Mouse (Mus musculus) midbrain, postnatal 0 days (tissue): ENCODE measurements around the gene Slf2. TPM values are rescaled to one million over a fixed set of nuclear protein-coding genes. Genes with fewer than 3 reads are reported as not detected.

ENCODE experiments used
- ATAC-seq: fragments of 200-750 bp; cut with Nextera tagmentation; 2 replicates; pipeline ENCODE4 v1.8.0; 2017; ENCODE audit warnings: moderate number of reproducible peaks, mild to moderate bottlenecking, moderate TSS enrichment, moderate library complexity; ENCODE audit not compliant: low FRiP score
- DNase-seq: peaks from one replicate; pipeline ENCODE4 v3.0.0-alpha.2; 2015; ENCODE audit warnings: low spot score
- H3K27ac ChIP-seq: fragments of 300-500 bp; sonication (generic); 2 replicates; pipeline ENCODE4 v1.5.1; 2014; ENCODE audit warnings: low read depth, mild to moderate bottlenecking, low read length, mixed read lengths
- H3K27me3 ChIP-seq: fragments of 300-500 bp; sonication (generic); 2 replicates; pipeline ENCODE4 v1.6.1; 2014; ENCODE audit warnings: low read length, control low read depth, mixed read lengths; ENCODE audit not compliant: insufficient read depth
- H3K36me3 ChIP-seq: fragments of 300-500 bp; sonication (generic); 2 replicates; pipeline ENCODE4 v1.6.1; 2014; ENCODE audit warnings: low read length, control low read depth, mixed read lengths; ENCODE audit not compliant: insufficient read depth
- H3K4me1 ChIP-seq: fragments of 300-500 bp; sonication (generic); 2 replicates; pipeline ENCODE4 v1.6.1; 2014; ENCODE audit warnings: mild to moderate bottlenecking, control low read depth, antibody characterized with exemption, low read length, mixed read lengths; ENCODE audit not compliant: insufficient read depth
- H3K4me2 ChIP-seq: fragments of 300-500 bp; sonication (generic); 2 replicates; pipeline ENCODE4 v1.6.1; 2014; ENCODE audit warnings: low read depth, mild to moderate bottlenecking, low read length, mixed read lengths; ENCODE audit not compliant: poor library complexity, severe bottlenecking
- H3K4me3 ChIP-seq: fragments of 300-500 bp; sonication (generic); 2 replicates; pipeline ENCODE4 v1.5.1; 2014; ENCODE audit warnings: low read depth, mild to moderate bottlenecking, low read length, moderate library complexity
- H3K9ac ChIP-seq: fragments of 300-500 bp; sonication (generic); replicated peaks from 2 replicates; pipeline ENCODE4 v1.6.1; 2014; ENCODE audit warnings: mild to moderate bottlenecking, low read length, moderate library complexity, mixed read lengths; ENCODE audit not compliant: poor library complexity, severe bottlenecking
- H3K9me3 ChIP-seq: fragments of 300-500 bp; sonication (generic); 2 replicates; pipeline ENCODE4 v1.6.1; 2016; ENCODE audit warnings: low read length, control low read depth
- CTCF ChIP-seq: IDR thresholded peaks from 2 replicates; pipeline ENCODE4 v1.5.1; 2016; ENCODE audit warnings: antibody characterized with exemption, mild to moderate bottlenecking
- WGBS: fragments of 180-500 bp; shearing (Covaris S2); extraction: QIAGEN DNeasy Blood & Tissue Kit; methylation state at CpG from one replicate; pipeline ENCODE4 v1.1.7; 2014; 5-methylcytosine and 5-hydroxymethylcytosine counted together
- polyA plus RNA-seq: library from polyadenylated mRNA; unstranded; fragments of >200 nt; fragmentation: Nextera tagmentation; extraction: Ambion mirVana; gene quantifications from 2 replicates; pipeline ENCODE4 v1.2.1, GENCODE M21; 2015
- total RNA-seq: library from RNA; depleted of rRNA; stranded (reverse); fragments of >200 nt; gene quantifications from 2 replicates; pipeline ENCODE4 v1.2.3, GENCODE M21; 2014

Slf2 gene
- total and polyA plus RNA-seq, 2 experiments from 2014 or later, result 22.6 to 26.8 TPM

GRCm38 (mm10) chr19:45015518-45016281, 84.7 kb downstream of the Slf2 start:
- Histone ChIP-seq H3K27ac (peak overlapping the region; percentile 82), H3K36me3 (peaks cover 6% of the 10 kb centered on the region), H3K4me1 (peaks cover 15% of the 10 kb centered on the region), H3K4me3 (peak overlapping the region; percentile 72), H3K4me2 (peak overlapping the region; percentile 88), H3K27me3 (no peaks in the 10 kb centered on the region), H3K9me3 (no peaks in the 10 kb centered on the region), H3K9ac (peak overlapping the region; percentile 48)
- TF ChIP-seq CTCF, result no peak
- ATAC-seq, result no peak
- 2% methylated on average over 34 of the region's 34 CpGs for WGBS
- no peak for DNase-seq

GRCm38 (mm10) chr19:45016341-45017215, 85.6 kb downstream of the Slf2 start:
- Histone ChIP-seq H3K4me1 (peaks cover 15% of the 10 kb centered on the region), H3K4me3 (peak overlapping the region; percentile 72), H3K9ac (peak overlapping the region; percentile 69), H3K9me3 (no peaks in the 10 kb centered on the region), H3K27me3 (no peaks in the 10 kb centered on the region), H3K36me3 (peaks cover 2% of the 10 kb centered on the region; the same call in 1 of the 2 replicates), H3K4me2 (peak overlapping the region; percentile 88), H3K27ac (peak overlapping the region; percentile 82)
- WGBS, result 1% methylated on average over 16 of the region's 18 CpGs
- DNase-seq (peak; percentile 81), ATAC-seq (peak; percentile 26; the same call in 1 of the 2 replicates)
- no peak for TF ChIP-seq CTCF

GRCm38 (mm10) chr19:45017216-45017771, 86.3 kb downstream of the Slf2 start:
- 0% methylated on average over 14 of the region's 27 CpGs for WGBS
- DNase-seq (peak; percentile 92), ATAC-seq (peak; percentile 62)
- H3K9me3 ChIP-seq, result no peaks in the 10 kb centered on the region
- TF ChIP-seq CTCF, result peak; percentile 66
- peak overlapping the region; percentile 88 for H3K4me2 ChIP-seq
- peaks cover 15% of the 10 kb centered on the region for H3K4me1 ChIP-seq
- H3K9ac ChIP-seq, result peak overlapping the region; percentile 69
- peak overlapping the region; percentile 82 for H3K27ac ChIP-seq
- H3K36me3 ChIP-seq, result peaks cover under 1% of the 10 kb centered on the region; the same call in 1 of the 2 replicates
- H3K27me3 ChIP-seq, result no peaks in the 10 kb centered on the region
- peak overlapping the region; percentile 72 for H3K4me3 ChIP-seq

- Histone ChIP-seq H3K4me3 (peak overlapping the region; percentile 72), H3K36me3 (no peaks in the 10 kb centered on the region; the same call in 1 of the 2 replicates), H3K4me2 (peak overlapping the region; percentile 88), H3K9me3 (no peaks in the 10 kb centered on the region), H3K27ac (peak overlapping the region; percentile 82), H3K9ac (peak overlapping the region; percentile 69), H3K27me3 (no peaks in the 10 kb centered on the region), H3K4me1 (peaks cover 15% of the 10 kb centered on the region)
- DNase-seq (peak; percentile 80), ATAC-seq (peak; percentile 69)
- WGBS, result 0% methylated on average over 14 of the region's 48 CpGs
- TF ChIP-seq CTCF, result no peak
Observed at GRCm38 (mm10) chr19:45017909-45018308, 87.0 kb downstream of the Slf2 start.

- DNase-seq, result no peak
- no peaks in the 10 kb centered on the region for H3K9me3 ChIP-seq
- TF ChIP-seq CTCF, result no peak
- H3K4me1 ChIP-seq, result peaks cover 15% of the 10 kb centered on the region
- H3K36me3 ChIP-seq, result no peaks in the 10 kb centered on the region; the same call in 1 of the 2 replicates
- H3K27ac ChIP-seq, result peak overlapping the region; percentile 82
- peak overlapping the region; percentile 69 for H3K9ac ChIP-seq
- H3K4me3 ChIP-seq, result peak overlapping the region; percentile 72
- peak; percentile 2; the same call in 1 of the 2 replicates for ATAC-seq
- H3K4me2 ChIP-seq, result peak overlapping the region; percentile 88
- 0% methylated on average over 12 of the region's 13 CpGs for WGBS
- H3K27me3 ChIP-seq, result no peaks in the 10 kb centered on the region
Observed at GRCm38 (mm10) chr19:45018351-45018831, 87.4 kb downstream of the Slf2 start.
